In the genomic region with DNA sequence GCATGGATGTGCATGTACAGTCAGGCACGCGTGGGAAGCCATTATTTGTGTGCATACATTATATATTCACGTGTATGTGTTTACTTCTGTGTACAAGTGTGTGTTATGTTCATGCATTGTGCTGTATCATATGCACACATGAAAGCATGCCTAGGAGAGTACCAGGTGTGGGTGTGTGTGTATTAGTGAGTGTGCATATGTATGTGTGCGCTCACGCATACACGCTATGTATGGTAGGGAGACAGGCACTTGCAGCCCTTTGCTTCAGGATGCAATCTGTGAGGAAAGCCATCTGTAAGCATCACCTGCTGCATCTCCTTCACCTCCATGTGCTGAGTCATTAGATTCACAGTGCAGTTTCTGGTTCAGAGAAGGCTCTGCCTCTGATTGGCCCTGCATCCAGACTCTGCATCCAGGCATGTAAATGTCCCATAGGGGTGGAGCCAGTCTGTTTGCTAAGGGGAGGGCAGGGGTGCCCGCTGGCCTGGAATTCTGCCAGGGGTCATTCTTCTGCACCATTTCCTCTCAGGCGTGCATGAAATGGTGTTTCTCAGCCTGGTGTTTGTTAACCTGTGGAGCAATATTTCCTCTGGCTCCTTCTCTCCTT, we compare ENCODE assay signal across 13 mouse cellular contexts. TPM values are rescaled to one million over a fixed set of nuclear protein-coding genes. Genes with fewer than 3 reads are reported as not detected.
A peak's percentile ranks its signal among the peaks of the same experiment; 100 is the strongest.
DNase-seq lines count a peak whose midpoint lies in the region; ATAC-seq and TF ChIP-seq lines count a peak whose summit lies in the region.
"Had no signal": no experiment of that assay in that cellular context is flagged by ENCODE, and none has a peak within 500 bp of the region (broad histone marks: within the 10 kb centered on the region; RNA-seq: fewer than 3 reads in every experiment).

No protein-coding gene starts in this region.

- H3K4me2 ChIP-seq in forebrain, embryonic 15.5 days (replicated peaks), result no peak overlapping the region
- H3K4me2 ChIP-seq in kidney, embryonic 15.5 days, result no peak overlapping the region
- no peak overlapping the region for H3K4me2 ChIP-seq in neural tube, embryonic 15.5 days

- no peaks in the 10 kb centered on the region for H3K79me2 ChIP-seq in heart, adult 2 months (replicated peaks; ENCODE audit: control insufficient read depth, insufficient read depth, low read length)

- intact Hi-C loops in left cerebral cortex, postnatal 4 days (cut with DNase I), result no loop called here
- intact Hi-C loops in heart, adult 2 months (cut with DNase I), result no loop called here

- WGBS in forebrain, embryonic 15.5 days, result 72% methylated on average over 8 of the region's 8 CpGs
- WGBS in kidney, embryonic 15.5 days, result 79% methylated on average over 8 of the region's 8 CpGs
- 79% methylated on average over 8 of the region's 8 CpGs for WGBS in neural tube, embryonic 15.5 days
- 81% methylated on average over 8 of the region's 8 CpGs for WGBS in heart, adult 2 months

- peak; percentile 59 for DNase-seq in left cerebral cortex, postnatal 4 days
- DNase-seq in left cerebral cortex, adult 9 months (ENCODE audit: low spot score in 2 of 2), result no peak
- no peak for DNase-seq in heart, adult 2 months
- DNase-seq in heart, adult 9 months (ENCODE audit: low spot score in 2 of 2), result no peak
- DNase-seq: heart, postnatal 14 days; layer of hippocampus, adult 9-11 months had no signal

- no peak for TF ChIP-seq POLR2A in heart, adult 2 months (IDR thresholded peaks at IDR 0.05; ENCODE audit: insufficient read depth, low read depth, low read length)

- no peaks in the 10 kb centered on the region for H3K36me3 ChIP-seq in forebrain, embryonic 15.5 days
- H3K36me3 ChIP-seq in kidney, embryonic 15.5 days, result peaks cover 29% of the 10 kb centered on the region
- no peaks in the 10 kb centered on the region for H3K36me3 ChIP-seq in neural tube, embryonic 15.5 days
- no peaks in the 10 kb centered on the region for H3K36me3 ChIP-seq in heart, adult 2 months (ENCODE audit: control insufficient read depth, insufficient read depth, low read length)

- TF ChIP-seq EP300 in heart, adult 2 months (IDR thresholded peaks at IDR 0.05; ENCODE audit: insufficient read depth, low read depth, low read length), result no peak

- no peak overlapping the region for H3K4me3 ChIP-seq in forebrain, embryonic 15.5 days
- no peak overlapping the region for H3K4me3 ChIP-seq in kidney, embryonic 15.5 days (replicated peaks)
- H3K4me3 ChIP-seq in neural tube, embryonic 15.5 days (replicated peaks), result no peak overlapping the region
- no peak overlapping the region for H3K4me3 ChIP-seq in heart, adult 2 months

- no peaks in the 10 kb centered on the region for H3K27me3 ChIP-seq in forebrain, embryonic 15.5 days
- no peaks in the 10 kb centered on the region for H3K27me3 ChIP-seq in kidney, embryonic 15.5 days
- H3K27me3 ChIP-seq in neural tube, embryonic 15.5 days (replicated peaks), result no peaks in the 10 kb centered on the region
- no peaks in the 10 kb centered on the region for H3K27me3 ChIP-seq in heart, adult 2 months (ENCODE audit: control insufficient read depth, insufficient read depth, low read length)

- TF ChIP-seq CTCF in heart, adult 2 months (IDR thresholded peaks at IDR 0.05), result no peak

- H3K9ac ChIP-seq in forebrain, embryonic 15.5 days (replicated peaks), result no peak overlapping the region
- H3K9ac ChIP-seq in kidney, embryonic 15.5 days, result no peak overlapping the region
- no peak overlapping the region for H3K9ac ChIP-seq in neural tube, embryonic 15.5 days (replicated peaks)
- no peak overlapping the region for H3K9ac ChIP-seq in heart, adult 2 months (ENCODE audit: low read depth, low read length)
- H3K9ac ChIP-seq: liver, embryonic 14.5 days had no signal

- no peaks in the 10 kb centered on the region for H3K9me3 ChIP-seq in forebrain, embryonic 15.5 days
- H3K9me3 ChIP-seq in kidney, embryonic 15.5 days (replicated peaks), result peaks cover 29% of the 10 kb centered on the region
- H3K9me3 ChIP-seq in neural tube, embryonic 15.5 days (replicated peaks), result peaks cover 1% of the 10 kb centered on the region; the same call in 1 of the 2 replicates

- peak; percentile 60 for ATAC-seq in forebrain, embryonic 15.5 days (replicated peaks)
- ATAC-seq in kidney, embryonic 15.5 days (replicated peaks; ENCODE audit: low FRiP score), result peak; percentile 66; the same call in 1 of the 2 replicates
- peak; percentile 43; the same call in 1 of the 2 replicates for ATAC-seq in neural tube, embryonic 15.5 days (ENCODE audit: low FRiP score)
- ATAC-seq: activated CD4-positive, CD25-positive, alpha-beta regulatory T cell, adult 4 months; intestine, embryonic 16.5 days had no signal

- H3K4me1 ChIP-seq in forebrain, embryonic 15.5 days, result peaks cover 29% of the 10 kb centered on the region
- H3K4me1 ChIP-seq in kidney, embryonic 15.5 days, result no peaks in the 10 kb centered on the region; the same call in 1 of the 2 replicates
- peaks cover 26% of the 10 kb centered on the region; the same call in 1 of the 2 replicates for H3K4me1 ChIP-seq in neural tube, embryonic 15.5 days
- H3K4me1 ChIP-seq in heart, adult 2 months (ENCODE audit: control insufficient read depth, insufficient read depth, low read length), result no peaks in the 10 kb centered on the region

- H3K27ac ChIP-seq in forebrain, embryonic 15.5 days (replicated peaks), result no peak overlapping the region
- peak overlapping the region; percentile 18; the same call in 1 of the 2 replicates for H3K27ac ChIP-seq in kidney, embryonic 15.5 days
- H3K27ac ChIP-seq in neural tube, embryonic 15.5 days (replicated peaks), result no peak overlapping the region; the same call in 1 of the 2 replicates
- H3K27ac ChIP-seq in heart, adult 2 months, result no peak overlapping the region
- H3K27ac ChIP-seq: liver, embryonic 14.5 days had no signal

RNA-seq across cellular contexts. Expression of a gene that starts 25.7 kb away (rescaled TPM):
- total RNA-seq in left cerebral cortex, postnatal 4 days (2021), result 10 to 100 TPM; 50.4 to 61.7 TPM
- 58.2 and 66.6 TPM in 2 replicates for polyA plus RNA-seq in forebrain, embryonic 15.5 days (2015; fragmentation: Nextera tagmentation; extraction: Ambion mirVana)
- polyA plus RNA-seq in kidney, embryonic 15.5 days (2015; fragmentation: Nextera tagmentation; extraction: Ambion mirVana), result 23.2 and 24.1 TPM in 2 replicates
- polyA plus RNA-seq in neural tube, embryonic 15.5 days (2015; fragmentation: Nextera tagmentation; extraction: Ambion mirVana), result 39.6 TPM in 2 replicates
- 1 to 10 TPM in 1 of 2 experiments, under 1 TPM in 1; 0.93 to 1.2 TPM for total RNA-seq in heart, adult 2 months (2021)
- 0.38 and 0.90 TPM in 2 replicates for polyA plus RNA-seq in heart, adult 2 months (2012; rRNA removed)
- total RNA-seq: monocyte, adult 5-6 weeks had no signal

Comparison
In these comparisons a context has a peak if more than half of its experiments do, and no peak if none do; other contexts are left out.
1. RNA of a gene that starts 25.7 kb away (polyA plus RNA-seq): 58.2 to 66.6 TPM in forebrain, embryonic 15.5 days, 39.6 TPM in neural tube, embryonic 15.5 days and 23.2 to 24.1 TPM in kidney, embryonic 15.5 days; 0.38 to 0.90 TPM in heart, adult 2 months; every median in the first group is over 10 times any median in the second.
2. Peak in every context shown above with its lines, with median percentiles within 50 percentile points of each other: ATAC-seq.